Comparison of ENCODE assay signal across 38 mouse cellular contexts in the genomic region with DNA sequence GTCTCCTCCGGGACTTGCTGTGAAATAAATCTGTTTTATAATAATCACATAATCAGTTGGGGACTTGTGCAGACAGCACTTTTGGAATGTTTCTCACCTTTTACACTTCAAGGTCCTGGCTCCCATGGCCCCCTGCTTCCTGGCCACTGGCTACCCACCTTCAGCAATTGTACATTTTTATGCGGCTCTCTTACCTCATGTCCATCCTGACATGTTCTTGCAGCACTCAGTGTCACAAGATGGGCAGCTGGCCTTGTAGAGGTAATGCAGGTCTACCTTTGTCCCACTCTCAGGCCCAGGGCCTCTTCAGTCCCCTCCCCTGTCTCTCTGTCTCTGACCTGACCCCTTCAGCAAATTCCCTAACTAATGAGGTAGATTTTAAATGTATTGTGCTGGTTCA. TPM values are rescaled to one million over a fixed set of nuclear protein-coding genes. Genes with fewer than 3 reads are reported as not detected.
"Had no signal": no experiment of that assay in that cellular context is flagged by ENCODE, and none has a peak within 500 bp of the region (broad histone marks: within the 10 kb centered on the region; RNA-seq: fewer than 3 reads in every experiment).

No protein-coding gene starts in this region.

- H3K27ac ChIP-seq: embryonic facial prominence, embryonic 10.5 days; embryonic facial prominence, embryonic 12.5 days; embryonic facial prominence, embryonic 13.5 days; embryonic facial prominence, embryonic 15.5 days; forebrain, embryonic 10.5 days; forebrain, embryonic 12.5 days; forebrain, embryonic 13.5 days; forebrain, embryonic 15.5 days; gastrocnemius, adult 2 months; heart, adult 2 months had no signal

- H3K27me3 ChIP-seq: embryonic facial prominence, embryonic 12.5 days; embryonic facial prominence, embryonic 13.5 days; embryonic facial prominence, embryonic 15.5 days; forebrain, embryonic 12.5 days; forebrain, embryonic 13.5 days; forebrain, embryonic 15.5 days had no signal

- H3K9me3 ChIP-seq: embryonic facial prominence, embryonic 10.5 days; embryonic facial prominence, embryonic 12.5 days; embryonic facial prominence, embryonic 13.5 days; embryonic facial prominence, embryonic 15.5 days; forebrain, embryonic 12.5 days; forebrain, embryonic 15.5 days had no signal

- H3K4me3 ChIP-seq: embryonic facial prominence, embryonic 10.5 days; embryonic facial prominence, embryonic 12.5 days; embryonic facial prominence, embryonic 13.5 days; embryonic facial prominence, embryonic 15.5 days; erythroblast, embryonic 14.5 days; forebrain, embryonic 10.5 days; forebrain, embryonic 12.5 days; forebrain, embryonic 13.5 days; forebrain, embryonic 15.5 days; gastrocnemius, adult 2 months; heart, adult 2 months had no signal

- H3K4me2 ChIP-seq: embryonic facial prominence, embryonic 12.5 days; embryonic facial prominence, embryonic 13.5 days; embryonic facial prominence, embryonic 15.5 days; forebrain, embryonic 12.5 days; forebrain, embryonic 13.5 days; forebrain, embryonic 15.5 days had no signal

- DNase-seq: cerebellum, adult 2 months; cerebellum, adult 8-10 months; cerebellum, adult 9-10 months; cerebellum, adult 9-11 months; cerebellum, postnatal 10 days; cerebellum, postnatal 14 days; cerebellum, postnatal 25 days; cerebellum, postnatal 36 days; embryo, embryonic 11 days; forebrain, postnatal 0 days; gastrocnemius, adult 2 months; gastrocnemius, postnatal 10 days; gastrocnemius, postnatal 14 days; gastrocnemius, postnatal 25 days; gastrocnemius, postnatal 36 days; heart, adult 18-20 months; heart, adult 2 months had no signal

- ATAC-seq: forebrain, embryonic 13.5 days; forebrain, embryonic 14.5 days; forebrain, embryonic 15.5 days; forebrain, embryonic 16.5 days; forebrain, postnatal 0 days had no signal

- H3K4me1 ChIP-seq: embryonic facial prominence, embryonic 10.5 days; embryonic facial prominence, embryonic 12.5 days; embryonic facial prominence, embryonic 13.5 days; embryonic facial prominence, embryonic 15.5 days; forebrain, embryonic 15.5 days had no signal

- H3K36me3 ChIP-seq: embryonic facial prominence, embryonic 12.5 days had no signal

- H3K9ac ChIP-seq: embryonic facial prominence, embryonic 12.5 days; embryonic facial prominence, embryonic 13.5 days; embryonic facial prominence, embryonic 15.5 days; forebrain, embryonic 12.5 days; forebrain, embryonic 13.5 days; forebrain, embryonic 15.5 days; forebrain, postnatal 0 days had no signal

RNA-seq across cellular contexts. Expression of gene Tff3, which starts 32.6 kb away (rescaled TPM):
- total RNA-seq: common myeloid progenitor, adult 5-6 weeks; forebrain, postnatal 0 days; gastrocnemius, adult 18-20 months; gastrocnemius, adult 2 months; gastrocnemius, adult 8-10 months; gastrocnemius, postnatal 10 days; gastrocnemius, postnatal 14 days; gastrocnemius, postnatal 25 days; gastrocnemius, postnatal 36 days; gastrocnemius, postnatal 4 days; granulocyte monocyte progenitor cell, adult 5-6 weeks; heart, adult 18-20 months; heart, adult 2 months had no signal
- polyA plus RNA-seq: cortical plate, adult 2 months; embryonic facial prominence, embryonic 10.5 days; embryonic facial prominence, embryonic 11.5 days; embryonic facial prominence, embryonic 12.5 days; embryonic facial prominence, embryonic 13.5 days; embryonic facial prominence, embryonic 14.5 days; embryonic facial prominence, embryonic 15.5 days; erythroblast, embryonic 14.5 days; forebrain, embryonic 16.5 days had no signal

RNA-seq across cellular contexts. Expression of gene Tff2, which starts 47.2 kb away (rescaled TPM):
- total RNA-seq: common myeloid progenitor, adult 5-6 weeks; forebrain, postnatal 0 days; gastrocnemius, adult 18-20 months; gastrocnemius, adult 2 months; gastrocnemius, adult 8-10 months; gastrocnemius, postnatal 10 days; gastrocnemius, postnatal 14 days; gastrocnemius, postnatal 25 days; gastrocnemius, postnatal 36 days; gastrocnemius, postnatal 4 days; granulocyte monocyte progenitor cell, adult 5-6 weeks; heart, adult 18-20 months; heart, adult 2 months had no signal
- polyA plus RNA-seq: cerebellum, adult 2 months; cortical plate, adult 2 months; embryonic facial prominence, embryonic 10.5 days; embryonic facial prominence, embryonic 11.5 days; embryonic facial prominence, embryonic 12.5 days; embryonic facial prominence, embryonic 13.5 days; embryonic facial prominence, embryonic 14.5 days; erythroblast, embryonic 14.5 days; forebrain, embryonic 10.5 days; forebrain, embryonic 11.5 days; forebrain, embryonic 12.5 days; forebrain, embryonic 13.5 days; forebrain, embryonic 14.5 days; forebrain, embryonic 15.5 days; forebrain, embryonic 16.5 days; forebrain, postnatal 0 days; frontal cortex, adult 2 months had no signal
